Mouse (Mus musculus): ENCODE measurements around the gene Tpmt. TPM values are rescaled to one million over a fixed set of nuclear protein-coding genes. Genes with fewer than 3 reads are reported as not detected.

Tpmt gene
- polyA plus RNA-seq, 1 experiment from 2014 or later: 21.5 TPM

- Histone ChIP-seq H3K27me3 (ENCODE audit: control insufficient read depth, insufficient read depth, low read length) (no peaks in the 10 kb centered on the region), H3K27ac (ENCODE audit: low read depth, low read length) (no peak overlapping the region), H3K36me3 (ENCODE audit: control insufficient read depth, insufficient read depth, low read length) (no peaks in the 10 kb centered on the region), H3K9me3 (ENCODE audit: control insufficient read depth, low read length) (no peaks in the 10 kb centered on the region), H3K4me2 (ENCODE audit: low read depth, low read length) (no peak overlapping the region), H3K9ac (replicated peaks; ENCODE audit: low read depth, low read length) (no peak overlapping the region), H3K4me1 (ENCODE audit: control insufficient read depth, insufficient read depth, low read length) (no peaks in the 10 kb centered on the region), H3K4me3 (ENCODE audit: low read depth, low read length) (no peak overlapping the region)
- ATAC-seq (ENCODE audit: low read depth): no peak
- 69% methylated on average over 4 of the region's 4 CpGs for WGBS
These were observed 47.2 kb downstream of the Tpmt start for GRCm38 (mm10) chr13:46997355-46997754.

- Histone ChIP-seq H3K36me3 (ENCODE audit: control insufficient read depth, insufficient read depth, low read length) (no peaks in the 10 kb centered on the region), H3K27ac (ENCODE audit: low read depth, low read length) (no peak overlapping the region), H3K4me2 (ENCODE audit: low read depth, low read length) (no peak overlapping the region), H3K4me1 (ENCODE audit: control insufficient read depth, insufficient read depth, low read length) (no peaks in the 10 kb centered on the region), H3K9ac (replicated peaks; ENCODE audit: low read depth, low read length) (no peak overlapping the region), H3K27me3 (ENCODE audit: control insufficient read depth, insufficient read depth, low read length) (no peaks in the 10 kb centered on the region), H3K4me3 (ENCODE audit: low read depth, low read length) (no peak overlapping the region), H3K9me3 (ENCODE audit: control insufficient read depth, low read length) (no peaks in the 10 kb centered on the region)
- WGBS: 89% methylated on average over 2 of the region's 2 CpGs
- no peak for ATAC-seq (ENCODE audit: low read depth)
These were observed 51.3 kb downstream of the Tpmt start for GRCm38 (mm10) chr13:46993274-46993551.

DNA sequence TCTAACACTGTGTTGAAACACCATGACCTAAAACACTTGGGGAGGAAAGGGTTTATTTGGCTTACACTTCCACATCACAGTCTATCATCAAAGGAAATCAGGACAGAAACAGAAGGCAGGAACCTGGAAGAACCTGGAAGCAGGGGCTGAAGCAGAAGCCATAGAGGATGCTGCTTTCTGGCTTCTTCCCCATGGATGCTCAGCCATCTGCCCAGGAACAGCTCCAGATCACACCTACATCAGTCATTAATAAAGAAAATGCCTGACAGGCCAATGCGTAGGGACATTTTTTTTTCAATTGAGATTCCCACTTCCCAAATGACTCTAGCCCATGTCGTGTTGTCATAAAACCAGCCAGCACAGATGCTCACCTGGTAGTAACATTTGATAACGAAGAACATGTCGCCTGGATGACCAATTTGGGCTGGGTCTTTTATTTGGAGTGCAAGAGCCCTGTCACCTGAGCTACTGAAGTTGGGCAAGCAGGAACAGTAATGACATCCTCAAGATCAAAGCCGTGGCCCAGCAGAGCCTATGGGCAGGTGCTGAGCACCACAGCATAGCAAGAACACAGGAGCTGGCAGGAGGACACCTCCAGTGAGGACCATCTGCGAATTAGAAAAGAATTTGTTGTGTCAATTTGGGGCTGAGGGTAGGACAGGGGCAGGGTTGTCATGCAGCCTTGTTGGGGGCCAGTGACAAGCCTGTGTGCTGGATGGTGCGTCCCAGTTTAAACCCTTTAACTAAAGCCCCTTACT, 51.8 kb downstream of the Tpmt start:
- no peak for ATAC-seq (ENCODE audit: low read depth)
- 80% methylated on average over 7 of the region's 7 CpGs for WGBS
- Histone ChIP-seq H3K4me2 (ENCODE audit: low read depth, low read length) (no peak overlapping the region), H3K36me3 (ENCODE audit: control insufficient read depth, insufficient read depth, low read length) (no peaks in the 10 kb centered on the region), H3K9me3 (ENCODE audit: control insufficient read depth, low read length) (no peaks in the 10 kb centered on the region), H3K9ac (replicated peaks; ENCODE audit: low read depth, low read length) (no peak overlapping the region), H3K4me3 (ENCODE audit: low read depth, low read length) (no peak overlapping the region), H3K4me1 (ENCODE audit: control insufficient read depth, insufficient read depth, low read length) (no peaks in the 10 kb centered on the region), H3K27me3 (ENCODE audit: control insufficient read depth, insufficient read depth, low read length) (no peaks in the 10 kb centered on the region), H3K27ac (ENCODE audit: low read depth, low read length) (no peak overlapping the region)

- 52% methylated on average over 4 of the region's 4 CpGs for WGBS
- ATAC-seq (ENCODE audit: low read depth): no peak
These were observed 54.0 kb downstream of the Tpmt start for GRCm38 (mm10) chr13:46990376-46991011.

DNA sequence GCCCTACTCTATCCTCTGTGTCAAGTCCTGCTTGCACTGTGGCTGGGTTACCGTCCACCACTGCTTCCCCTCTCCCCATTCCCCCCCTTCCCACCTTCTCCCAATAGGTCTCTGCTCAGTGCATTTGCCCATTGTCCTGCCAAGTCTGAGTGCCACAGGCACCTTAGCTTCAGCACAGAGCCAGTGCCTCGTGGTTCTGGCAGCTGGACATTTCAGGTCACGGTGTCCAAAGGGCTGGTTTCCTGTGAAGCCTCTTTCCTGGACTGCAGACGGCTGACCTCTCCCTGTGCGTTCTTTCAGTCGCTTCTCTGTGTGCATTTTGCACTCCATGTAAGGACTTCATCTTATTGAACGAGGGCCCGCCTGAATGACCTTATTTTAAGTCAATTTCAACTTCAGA, 56.6 kb downstream of the Tpmt start:
- H3K27me3 ChIP-seq (ENCODE audit: control insufficient read depth, insufficient read depth, low read length): no peaks in the 10 kb centered on the region
- ATAC-seq (ENCODE audit: low read depth): no peak
- H3K9ac ChIP-seq (replicated peaks; ENCODE audit: low read depth, low read length): no peak overlapping the region
- H3K36me3 ChIP-seq (ENCODE audit: control insufficient read depth, insufficient read depth, low read length): no peaks in the 10 kb centered on the region
- no peak overlapping the region for H3K27ac ChIP-seq (ENCODE audit: low read depth, low read length)
- no peak overlapping the region for H3K4me2 ChIP-seq (ENCODE audit: low read depth, low read length)
- no peaks in the 10 kb centered on the region for H3K4me1 ChIP-seq (ENCODE audit: control insufficient read depth, insufficient read depth, low read length)
- 82% methylated on average over 8 of the region's 8 CpGs for WGBS
- no peaks in the 10 kb centered on the region for H3K9me3 ChIP-seq (ENCODE audit: control insufficient read depth, low read length)
- H3K4me3 ChIP-seq (ENCODE audit: low read depth, low read length): no peak overlapping the region

More at GRCm38 (mm10) chr13:46990376-46991011, 54.0 kb downstream of the Tpmt start:
- H3K36me3 ChIP-seq (ENCODE audit: control insufficient read depth, insufficient read depth, low read length): no peaks in the 10 kb centered on the region
- no peaks in the 10 kb centered on the region for H3K27me3 ChIP-seq (ENCODE audit: control insufficient read depth, insufficient read depth, low read length)
- no peak overlapping the region for H3K4me3 ChIP-seq (ENCODE audit: low read depth, low read length)
- no peak overlapping the region for H3K4me2 ChIP-seq (ENCODE audit: low read depth, low read length)
- no peaks in the 10 kb centered on the region for H3K9me3 ChIP-seq (ENCODE audit: control insufficient read depth, low read length)
- H3K4me1 ChIP-seq (ENCODE audit: control insufficient read depth, insufficient read depth, low read length): no peaks in the 10 kb centered on the region
- no peak overlapping the region for H3K27ac ChIP-seq (ENCODE audit: low read depth, low read length)
- H3K9ac ChIP-seq (replicated peaks; ENCODE audit: low read depth, low read length): no peak overlapping the region

DNA sequence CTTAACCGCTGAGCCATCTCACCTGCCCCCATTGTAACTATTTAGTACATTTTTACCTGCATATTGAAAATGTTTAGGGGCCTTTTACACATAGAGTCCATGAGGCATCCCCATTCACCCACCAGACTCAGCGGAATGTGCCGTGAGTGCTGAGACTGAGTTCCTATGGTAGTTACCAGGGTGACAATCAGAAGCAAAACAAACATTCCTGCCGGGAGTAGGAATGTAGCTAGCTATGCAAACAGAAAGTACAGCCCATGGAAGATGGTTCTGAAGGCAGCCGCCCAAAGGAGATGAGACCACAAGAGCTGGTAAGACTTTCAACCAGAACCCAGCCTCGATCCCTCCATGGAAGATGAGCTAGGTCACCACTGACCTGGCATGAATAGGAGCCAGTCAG, 58.3 kb downstream of the Tpmt start:
- Histone ChIP-seq H3K4me3 (ENCODE audit: low read depth, low read length) (no peak overlapping the region), H3K4me1 (ENCODE audit: control insufficient read depth, insufficient read depth, low read length) (no peaks in the 10 kb centered on the region), H3K9ac (replicated peaks; ENCODE audit: low read depth, low read length) (no peak overlapping the region), H3K9me3 (ENCODE audit: control insufficient read depth, low read length) (no peaks in the 10 kb centered on the region), H3K27ac (ENCODE audit: low read depth, low read length) (no peak overlapping the region), H3K4me2 (ENCODE audit: low read depth, low read length) (no peak overlapping the region), H3K27me3 (ENCODE audit: control insufficient read depth, insufficient read depth, low read length) (no peaks in the 10 kb centered on the region), H3K36me3 (ENCODE audit: control insufficient read depth, insufficient read depth, low read length) (no peaks in the 10 kb centered on the region)
- ATAC-seq (ENCODE audit: low read depth): no peak
- 64% methylated on average over 6 of the region's 6 CpGs for WGBS

- WGBS: 92% methylated on average over 2 of the region's 2 CpGs
- no peak overlapping the region for H3K4me3 ChIP-seq (ENCODE audit: low read depth, low read length)
These were observed 60.7 kb downstream of the Tpmt start for GRCm38 (mm10) chr13:46983878-46984277.

DNA sequence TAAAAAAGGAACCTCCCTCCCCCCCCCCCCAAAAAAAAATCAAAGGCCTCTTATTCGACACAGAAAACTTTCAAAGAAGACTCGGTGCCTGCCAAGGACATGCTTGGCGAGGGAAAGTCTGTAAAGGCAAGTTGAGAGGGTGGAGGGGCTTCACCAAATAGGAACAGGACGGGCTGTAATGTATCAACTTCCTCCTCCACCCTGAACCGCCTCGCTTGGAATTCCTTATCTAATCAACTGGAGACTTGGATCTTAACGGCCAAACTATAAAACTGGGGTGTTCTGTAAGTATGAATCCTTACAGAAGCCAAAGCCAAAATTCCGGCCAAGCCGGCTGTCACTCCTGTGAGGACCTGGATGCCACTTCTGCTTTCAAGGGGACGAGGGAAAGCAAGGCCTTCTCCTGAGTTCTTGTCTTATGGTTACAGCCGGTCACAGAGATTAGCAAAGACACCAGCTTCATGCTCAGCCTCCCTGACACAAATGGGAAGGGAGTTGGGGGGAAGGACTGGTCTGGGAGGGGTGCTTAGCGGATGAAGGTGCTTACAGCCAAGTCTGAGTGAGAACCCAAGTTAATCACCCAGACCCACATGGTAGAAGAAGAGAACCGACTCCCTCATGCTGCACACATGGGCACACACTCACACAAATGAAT, 64.6 kb downstream of the Tpmt start:
- H3K9ac ChIP-seq (replicated peaks; ENCODE audit: low read depth, low read length): no peak overlapping the region
- H3K27me3 ChIP-seq (ENCODE audit: control insufficient read depth, insufficient read depth, low read length): no peaks in the 10 kb centered on the region
- no peak overlapping the region for H3K27ac ChIP-seq (ENCODE audit: low read depth, low read length)
- no peak overlapping the region for H3K4me2 ChIP-seq (ENCODE audit: low read depth, low read length)
- no peak for ATAC-seq (ENCODE audit: low read depth)
- H3K4me1 ChIP-seq (ENCODE audit: control insufficient read depth, insufficient read depth, low read length): no peaks in the 10 kb centered on the region
- no peaks in the 10 kb centered on the region for H3K36me3 ChIP-seq (ENCODE audit: control insufficient read depth, insufficient read depth, low read length)
- no peaks in the 10 kb centered on the region for H3K9me3 ChIP-seq (ENCODE audit: control insufficient read depth, low read length)
- WGBS: 78% methylated on average over 13 of the region's 13 CpGs
- no peak overlapping the region for H3K4me3 ChIP-seq (ENCODE audit: low read depth, low read length)

More at GRCm38 (mm10) chr13:46983878-46984277, 60.7 kb downstream of the Tpmt start:
- ATAC-seq (ENCODE audit: low read depth): no peak
- Histone ChIP-seq H3K27ac (ENCODE audit: low read depth, low read length) (no peak overlapping the region), H3K9me3 (ENCODE audit: control insufficient read depth, low read length) (no peaks in the 10 kb centered on the region), H3K4me2 (ENCODE audit: low read depth, low read length) (no peak overlapping the region), H3K4me1 (ENCODE audit: control insufficient read depth, insufficient read depth, low read length) (no peaks in the 10 kb centered on the region), H3K27me3 (ENCODE audit: control insufficient read depth, insufficient read depth, low read length) (no peaks in the 10 kb centered on the region), H3K36me3 (ENCODE audit: control insufficient read depth, insufficient read depth, low read length) (no peaks in the 10 kb centered on the region), H3K9ac (replicated peaks; ENCODE audit: low read depth, low read length) (no peak overlapping the region)

- ATAC-seq (ENCODE audit: low read depth): no peak
- H3K27me3 ChIP-seq (ENCODE audit: control insufficient read depth, insufficient read depth, low read length): no peaks in the 10 kb centered on the region
- no peak overlapping the region for H3K9ac ChIP-seq (replicated peaks; ENCODE audit: low read depth, low read length)
- H3K9me3 ChIP-seq (ENCODE audit: control insufficient read depth, low read length): no peaks in the 10 kb centered on the region
- 97% methylated on average over 7 of the region's 7 CpGs for WGBS
- H3K4me3 ChIP-seq (ENCODE audit: low read depth, low read length): no peak overlapping the region
- H3K36me3 ChIP-seq (ENCODE audit: control insufficient read depth, insufficient read depth, low read length): no peaks in the 10 kb centered on the region
- H3K27ac ChIP-seq (ENCODE audit: low read depth, low read length): no peak overlapping the region
- H3K4me1 ChIP-seq (ENCODE audit: control insufficient read depth, insufficient read depth, low read length): no peaks in the 10 kb centered on the region
- no peak overlapping the region for H3K4me2 ChIP-seq (ENCODE audit: low read depth, low read length)
These were observed 68.0 kb downstream of the Tpmt start for GRCm38 (mm10) chr13:46976532-46976931.

Measured in neural tube, embryonic 14.5 days (tissue).